Mouse (Mus musculus) layer of hippocampus, postnatal 36 days (tissue): ENCODE data around the gene Wfdc17. TPM values are rescaled to one million over a fixed set of nuclear protein-coding genes. Genes with fewer than 3 reads are reported as not detected.

Experiments used
- DNase-seq, 2 experiments: peaks; one replicate each; pipeline ENCODE4 v3.0.0; 2022
- total RNA-seq, 2 experiments: library from RNA; stranded (reverse); gene quantifications; 2 replicates each; pipeline ENCODE4 v1.2.3; 2021

Gene Wfdc17
- total RNA-seq, 2 experiments from 2014 or later, result 0.81 TPM; not detected in 1

DNA sequence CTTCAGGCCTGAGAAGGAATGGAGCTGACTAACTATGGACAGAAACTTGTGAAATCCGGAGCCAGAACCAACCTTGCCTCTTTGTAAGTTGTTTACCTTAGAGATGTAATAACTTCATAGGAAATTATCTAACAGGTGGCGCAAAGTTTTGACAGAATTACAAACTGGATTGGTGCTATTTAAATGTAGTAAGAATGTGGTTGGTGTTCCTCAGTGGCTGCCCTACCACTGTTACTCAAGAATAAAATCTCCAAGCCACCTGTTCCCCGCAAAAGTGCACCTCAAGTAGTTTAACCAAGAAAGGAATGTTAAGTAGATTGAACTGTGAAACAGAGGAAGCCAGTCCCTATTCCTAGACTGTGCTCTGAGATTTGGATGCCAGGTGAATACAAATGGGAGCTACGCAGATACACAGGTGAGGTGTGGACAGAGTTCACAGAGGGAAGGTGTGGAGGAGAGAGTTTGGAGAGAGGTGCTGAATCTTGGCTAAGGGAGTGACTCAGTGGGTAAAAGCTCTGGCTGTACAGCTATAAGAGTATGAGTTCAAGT lies 36.7 kb downstream of the Wfdc17 start:
- no peak for DNase-seq

DNA sequence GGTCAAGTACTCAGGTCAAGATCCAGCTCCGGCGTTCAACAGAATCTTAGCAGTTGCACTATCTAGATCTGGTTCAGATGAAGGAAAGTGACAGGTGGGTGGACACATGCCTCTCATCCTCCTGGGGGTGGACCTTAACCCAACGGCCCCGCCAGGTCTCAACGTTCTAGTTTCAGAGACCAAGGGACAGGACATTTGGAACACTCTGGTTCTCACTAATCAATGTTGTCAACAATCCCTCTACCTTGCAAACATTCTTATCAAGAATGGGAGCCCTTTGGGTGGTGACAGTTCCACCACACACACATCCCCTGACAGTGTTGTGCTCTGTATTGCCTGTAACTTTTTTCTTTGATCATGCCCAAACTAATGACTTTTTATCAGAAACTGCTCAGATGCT lies 38.0 kb downstream of the Wfdc17 start:
- no peak for DNase-seq

DNA sequence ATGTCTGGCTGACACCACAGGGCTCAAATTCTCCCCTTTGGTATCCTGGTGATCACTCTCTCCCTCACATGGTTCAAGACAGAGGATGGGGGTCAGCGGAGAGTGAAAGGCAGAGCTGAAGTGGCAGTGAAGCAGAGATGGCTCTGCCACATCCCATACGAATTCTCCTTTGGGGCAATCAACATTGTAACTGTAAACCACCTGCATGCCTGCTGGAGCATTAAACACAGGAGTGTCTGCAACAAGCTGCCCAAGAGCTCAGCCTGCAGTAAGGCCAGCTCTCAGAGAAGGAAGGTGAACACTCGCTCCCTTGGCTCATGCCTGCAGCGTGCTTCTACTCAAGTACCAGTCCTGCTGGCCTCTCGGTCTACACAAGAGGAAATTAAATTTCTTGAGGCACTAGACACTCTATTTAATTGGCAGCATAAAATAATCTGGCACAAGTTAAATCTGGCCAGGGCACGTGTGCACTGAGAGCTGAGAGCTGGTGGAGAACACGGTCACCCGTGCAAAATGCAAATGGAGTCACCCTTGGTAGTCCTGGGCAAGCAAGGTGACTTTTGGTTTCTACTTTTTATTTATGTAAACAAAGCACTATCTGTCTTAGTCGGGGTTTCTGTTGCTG lies 39.1 kb downstream of the Wfdc17 start:
- no peak for DNase-seq

DNA sequence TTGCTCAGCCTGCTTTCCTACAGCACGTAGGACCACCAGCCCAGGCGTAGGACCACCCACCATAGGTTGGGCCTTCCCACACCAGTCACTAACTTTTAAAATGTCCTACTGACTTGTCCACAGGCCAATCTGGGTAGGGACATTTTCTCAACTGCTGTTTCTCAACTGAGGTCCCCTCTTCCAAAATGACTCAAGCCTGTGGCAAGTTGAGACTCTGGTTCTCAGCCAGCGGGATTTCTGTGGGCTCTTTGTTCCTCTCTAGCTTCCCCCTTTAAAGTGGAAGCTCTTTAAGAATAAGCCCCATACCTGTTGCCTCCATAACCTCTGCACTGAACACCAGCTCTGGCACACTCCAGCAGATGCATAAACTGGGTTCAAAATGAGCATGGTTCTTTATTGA lies 39.7 kb downstream of the Wfdc17 start:
- no peak for DNase-seq

DNA sequence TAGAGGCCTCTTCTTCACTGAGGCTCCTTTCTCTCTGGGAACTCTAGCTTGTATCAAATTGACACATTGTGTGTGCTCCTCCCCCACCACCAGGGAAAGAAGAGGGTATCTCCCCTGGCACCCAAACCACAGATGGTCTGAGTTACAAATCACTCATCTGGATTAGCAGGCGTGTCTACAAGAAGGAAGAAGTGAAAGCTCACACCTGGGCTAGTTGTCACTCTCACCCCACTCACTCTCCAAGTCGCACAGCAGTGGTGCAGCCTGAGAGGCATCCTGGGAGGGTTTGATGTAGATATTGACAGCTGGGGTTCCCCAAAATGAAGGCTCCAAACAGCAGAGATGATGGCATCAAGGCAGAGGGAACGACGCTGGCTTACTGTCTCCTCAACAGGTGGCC lies 42.4 kb downstream of the Wfdc17 start:
- no peak for DNase-seq

DNA sequence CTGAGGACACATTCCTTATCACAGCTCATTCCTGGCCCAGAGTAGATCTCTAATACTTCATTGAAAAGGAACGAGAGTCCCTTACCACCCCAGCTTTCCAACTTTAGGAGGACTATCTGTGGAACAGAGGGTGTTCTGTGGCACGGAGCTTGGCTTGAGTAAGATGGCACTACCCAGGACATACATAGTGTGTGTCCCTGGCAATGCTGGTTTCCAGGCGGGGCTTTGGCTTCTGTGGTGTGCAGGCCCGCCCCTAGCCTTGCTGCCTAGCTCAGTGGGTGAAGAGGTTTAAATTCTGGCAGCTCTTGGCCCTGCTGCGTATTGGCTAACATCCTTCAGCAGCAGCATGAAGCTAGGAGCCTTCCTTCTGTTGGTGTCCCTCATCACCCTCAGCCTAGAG lies 42.9 kb downstream of the Wfdc17 start, which contains the start of gene Wfdc21:
Gene Wfdc21 (plus strand): TSS at position 260 of the 400 bp plus-strand sequence.
- no peak for DNase-seq

DNA sequence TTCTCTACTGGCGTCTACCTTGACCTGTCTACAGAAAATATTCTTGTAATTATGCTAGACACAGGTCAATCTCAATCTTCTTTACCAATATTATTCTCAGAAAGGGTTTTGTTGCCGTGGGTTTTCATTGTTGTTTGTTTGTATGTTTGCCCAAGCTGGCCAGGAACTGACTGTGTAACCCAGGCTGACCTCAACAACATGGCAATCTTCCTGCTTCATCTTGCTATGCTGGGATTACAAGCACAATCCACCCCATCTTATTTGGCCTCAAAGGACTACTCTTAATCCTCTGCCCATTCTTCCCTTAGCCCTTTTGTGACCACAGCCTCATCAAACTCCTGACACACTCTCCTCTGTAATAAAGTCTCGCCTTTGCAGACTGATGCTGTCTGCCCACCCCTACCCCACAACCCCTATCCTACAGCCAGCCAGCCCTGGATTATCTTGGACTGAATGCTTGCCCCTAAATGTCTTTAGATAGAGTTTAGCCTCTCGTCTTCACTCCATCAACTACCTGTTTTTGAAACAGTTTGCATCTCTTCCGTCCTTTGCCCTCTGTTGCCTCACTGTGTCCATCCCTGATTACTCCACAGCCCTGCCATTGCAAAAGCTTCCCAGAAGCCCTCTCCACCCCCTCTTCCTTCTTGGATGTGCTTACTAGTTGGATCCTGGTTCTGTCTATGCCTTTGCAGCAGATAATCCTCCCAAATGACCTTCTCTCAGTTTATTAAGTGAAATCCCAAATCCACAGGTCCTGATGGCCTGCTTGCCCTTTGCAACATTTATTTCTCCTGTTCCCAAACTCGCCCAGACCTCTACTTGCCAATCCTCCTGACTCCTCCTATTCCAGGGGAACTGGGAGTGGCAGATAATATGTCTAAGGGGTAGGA lies 43.8 kb downstream of the Wfdc17 start:
- no peak for DNase-seq

DNA sequence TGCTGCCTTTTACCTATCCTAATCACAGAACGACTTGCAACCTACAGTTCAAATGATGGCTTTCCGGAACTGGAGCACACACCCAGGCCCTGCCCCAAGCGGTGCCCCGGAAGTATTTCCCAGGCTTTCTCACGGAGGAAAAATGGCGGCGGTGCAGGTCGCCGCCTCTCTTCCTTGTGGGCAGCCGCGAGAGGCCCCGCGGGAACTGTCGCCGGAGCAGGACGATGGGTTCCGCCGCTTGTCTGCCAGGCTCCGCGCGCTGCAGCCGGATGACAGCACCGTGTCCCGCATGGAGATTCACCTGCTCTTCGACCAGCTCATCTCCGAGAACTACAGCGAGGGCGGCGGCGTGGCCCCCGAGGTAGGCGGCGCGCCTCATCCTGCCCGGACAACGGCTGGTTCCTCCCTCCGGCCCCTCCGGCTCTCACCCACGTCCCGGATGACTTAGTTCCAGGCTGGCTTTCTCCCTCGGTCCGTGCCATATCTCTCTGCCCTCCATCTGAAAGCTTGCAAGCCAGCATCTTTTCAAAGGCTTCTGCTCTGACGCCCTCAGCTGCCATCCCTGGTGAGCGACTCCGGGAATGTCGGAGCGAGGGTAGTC lies 49.9 kb downstream of the Wfdc17 start, which contains the start of gene Heatr6:
Gene Heatr6 (plus strand): TSS at position 116 of the 601 bp plus-strand sequence.
- DNase-seq, result peak; percentile 87

DNA sequence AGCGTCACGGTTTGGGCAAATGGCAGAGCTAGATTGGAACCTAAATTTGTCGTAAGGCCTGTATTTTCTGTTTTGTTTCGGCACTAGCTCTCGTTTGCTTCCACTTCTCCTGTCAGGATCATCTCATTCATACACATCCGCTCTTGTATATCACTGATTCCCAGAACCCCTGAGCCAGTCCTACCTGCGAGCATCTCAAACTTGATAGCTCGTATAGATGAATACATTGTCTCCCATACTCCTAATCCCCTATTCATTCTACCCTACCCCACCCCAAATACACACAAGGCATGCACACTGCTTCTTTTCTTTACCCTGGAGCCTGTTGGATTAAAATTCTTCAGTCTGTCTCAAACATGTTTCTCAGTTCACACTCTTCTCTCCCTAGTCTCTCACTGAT lies 50.4 kb downstream of the Wfdc17 start:
- DNase-seq, result no peak

Other genes with a start within 250 kb of the Wfdc17 start
- 1 to 10 TPM; 2.9 to 4.0 TPM for gene Mmp28, start 240.9 kb upstream of the Wfdc17 start, total RNA-seq
- gene Taf15, start 230.9 kb upstream of the Wfdc17 start, total RNA-seq, result 10 to 100 TPM; 75.0 to 77.4 TPM
- gene Heatr9, start 181.8 kb upstream of the Wfdc17 start, total RNA-seq, result not detected
- gene Ccl5, start 173.5 kb upstream of the Wfdc17 start, total RNA-seq, result not detected
- 1 to 10 TPM; 4.6 to 5.2 TPM for gene Ccl9, start 125.4 kb upstream of the Wfdc17 start, total RNA-seq
- 1 to 10 TPM in 1 of 2 experiments, under 1 TPM in 1; 0.82 to 2.0 TPM for gene Ccl6, start 110.9 kb upstream of the Wfdc17 start, total RNA-seq
- gene Rpl9-ps1, start 58.4 kb upstream of the Wfdc17 start, total RNA-seq, result not detected
- not detected for gene Ccl3, start 54.6 kb upstream of the Wfdc17 start, total RNA-seq
- not detected for gene Ccl4, start 41.4 kb upstream of the Wfdc17 start, total RNA-seq
- not detected for gene Wfdc18, start 5.0 kb downstream of the Wfdc17 start, total RNA-seq
- not detected for gene Wfdc21, start 42.9 kb downstream of the Wfdc17 start, total RNA-seq
- 10 to 100 TPM; 15.8 to 17.7 TPM for gene Heatr6, start 49.7 kb downstream of the Wfdc17 start, total RNA-seq
- gene Hnf1b, start 146.1 kb downstream of the Wfdc17 start, total RNA-seq, result under 1 TPM in 1 of 2 experiments, not detected in 1; 0.52 TPM
- gene Ddx52, start 238.1 kb downstream of the Wfdc17 start, total RNA-seq, result 10 to 100 TPM; 13.8 to 14.2 TPM